8 mouse cellular contexts compared by ENCODE assay signal in the genomic region with DNA sequence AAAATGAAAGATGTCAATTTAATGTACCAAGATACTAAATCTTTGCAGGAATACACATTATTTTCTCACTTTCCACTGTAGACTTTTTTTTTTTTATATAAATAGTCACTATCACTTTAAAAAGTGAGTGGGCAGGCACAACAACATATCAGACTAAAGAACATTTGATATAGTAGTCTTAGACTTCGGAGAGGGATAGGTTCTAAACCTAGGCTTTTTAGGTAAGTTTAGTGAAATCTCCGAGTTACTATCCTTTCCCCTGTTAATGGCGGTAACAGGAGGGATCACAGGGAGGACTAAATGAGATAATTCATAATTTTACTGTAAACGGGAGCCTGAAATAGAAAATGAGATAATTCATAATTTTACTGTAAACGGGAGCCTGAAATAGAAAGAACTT. TPM values are rescaled to one million over a fixed set of nuclear protein-coding genes. Genes with fewer than 3 reads are reported as not detected.
A peak's percentile ranks its signal among the peaks of the same experiment; 100 is the strongest.
DNase-seq lines count a peak whose midpoint lies in the region; ATAC-seq and TF ChIP-seq lines count a peak whose summit lies in the region.

No protein-coding gene starts in this region.

- peak overlapping the region; percentile 55; the same call in 1 of the 2 replicates for H3K4me3 ChIP-seq in heart, embryonic 11.5 days (ENCODE audit: low read depth, low read length)
- H3K4me3 ChIP-seq in G1E (ENCODE audit: low read depth, low read length), result peak overlapping the region; percentile 93; the same call in 1 of the 2 replicates
- peak overlapping the region; percentile 78 for H3K4me3 ChIP-seq in forebrain, postnatal 0 days (ENCODE audit: low read depth, low read length)
- H3K4me3 ChIP-seq in liver, embryonic 15.5 days (replicated peaks), result peak overlapping the region; percentile 83

- 39% methylated on average over 5 of the region's 5 CpGs for WGBS in heart, embryonic 11.5 days (ENCODE audit: insufficient replicate concordance)
- WGBS in forebrain, postnatal 0 days, result 37% methylated on average over 5 of the region's 5 CpGs
- 35% methylated on average over 5 of the region's 5 CpGs for WGBS in liver, embryonic 15.5 days (ENCODE audit: insufficient replicate concordance)

- peaks cover 4% of the 10 kb centered on the region; the same call in 1 of the 2 replicates for H3K4me1 ChIP-seq in heart, embryonic 11.5 days (ENCODE audit: control insufficient read depth, insufficient read depth, low read length)
- H3K4me1 ChIP-seq in G1E (ENCODE audit: insufficient read depth, low read depth, low read length), result peaks cover 7% of the 10 kb centered on the region
- H3K4me1 ChIP-seq in forebrain, postnatal 0 days (ENCODE audit: insufficient read depth), result no peaks in the 10 kb centered on the region
- peaks cover 9% of the 10 kb centered on the region for H3K4me1 ChIP-seq in liver, embryonic 15.5 days (replicated peaks)

- no peaks in the 10 kb centered on the region for H3K27me3 ChIP-seq in heart, embryonic 11.5 days (ENCODE audit: control insufficient read depth, insufficient read depth, low read length)
- peaks cover 8% of the 10 kb centered on the region for H3K27me3 ChIP-seq in G1E (ENCODE audit: insufficient read depth, low read length)
- H3K27me3 ChIP-seq in forebrain, postnatal 0 days (ENCODE audit: insufficient read depth, low read length), result no peaks in the 10 kb centered on the region
- H3K27me3 ChIP-seq in liver, embryonic 15.5 days, result no peaks in the 10 kb centered on the region

- H3K27ac ChIP-seq in heart, embryonic 11.5 days (ENCODE audit: low read depth, low read length), result no peak overlapping the region
- no peak overlapping the region for H3K27ac ChIP-seq in forebrain, postnatal 0 days (ENCODE audit: low read depth, low read length)
- no peak overlapping the region for H3K27ac ChIP-seq in liver, embryonic 15.5 days (replicated peaks)

- DNase-seq in heart, adult 18-20 months, result no peak
- no peak for DNase-seq in G1E (ENCODE audit: low spot score)
- no peak for DNase-seq in forebrain, postnatal 0 days
- DNase-seq in urinary bladder, postnatal 36 days (ENCODE audit: low spot score in 2 of 2), result no peak
- no peak for DNase-seq in cerebellum, postnatal 4 days (ENCODE audit: low spot score in 2 of 2)

- no peaks in the 10 kb centered on the region for H3K36me3 ChIP-seq in heart, embryonic 11.5 days (ENCODE audit: control insufficient read depth, insufficient read depth, low read length)
- peaks cover 5% of the 10 kb centered on the region for H3K36me3 ChIP-seq in G1E (replicated peaks)
- H3K36me3 ChIP-seq in forebrain, postnatal 0 days (ENCODE audit: insufficient read depth), result no peaks in the 10 kb centered on the region
- H3K36me3 ChIP-seq in liver, embryonic 15.5 days (replicated peaks), result no peaks in the 10 kb centered on the region

- no peaks in the 10 kb centered on the region for H3K9me3 ChIP-seq in heart, embryonic 11.5 days (replicated peaks; ENCODE audit: control insufficient read depth, low read length)
- no peaks in the 10 kb centered on the region for H3K9me3 ChIP-seq in G1E (replicated peaks)
- H3K9me3 ChIP-seq in forebrain, postnatal 0 days (ENCODE audit: low read length), result no peaks in the 10 kb centered on the region
- H3K9me3 ChIP-seq in liver, embryonic 15.5 days (replicated peaks), result no peaks in the 10 kb centered on the region

- 0 out of 2 replicates have a peak, but pooled peaks have one; percentile 5 for ATAC-seq in heart, embryonic 11.5 days (replicated peaks; ENCODE audit: insufficient number of reproducible peaks, low FRiP score, low TSS enrichment)
- no peak for ATAC-seq in G1E (ENCODE audit: extremely low read depth, insufficient number of reproducible peaks, low FRiP score, poor library complexity, severe bottlenecking)
- peak; percentile 28 for ATAC-seq in forebrain, postnatal 0 days
- ATAC-seq in liver, embryonic 15.5 days (ENCODE audit: insufficient read depth), result no peak
- ATAC-seq in activated CD4-positive, CD25-positive, alpha-beta regulatory T cell, adult 4 months, result no peak

- peak overlapping the region; percentile 68; the same call in 1 of the 2 replicates for H3K4me2 ChIP-seq in heart, embryonic 11.5 days
- H3K4me2 ChIP-seq in forebrain, postnatal 0 days (ENCODE audit: low read depth), result peak overlapping the region; percentile 59
- 0 out of 2 replicates have a peak overlapping the region, but pooled peaks have one; percentile 65 for H3K4me2 ChIP-seq in liver, embryonic 15.5 days

- TF ChIP-seq CTCF in G1E (IDR thresholded peaks at IDR 0.05; ENCODE audit: low read depth, low read length), result no peak
- TF ChIP-seq CTCF in forebrain, postnatal 0 days (IDR thresholded peaks at IDR 0.05; ENCODE audit: low read depth), result no peak

- no peak overlapping the region for H3K9ac ChIP-seq in heart, embryonic 11.5 days (ENCODE audit: low read depth, low read length)
- H3K9ac ChIP-seq in forebrain, postnatal 0 days, result no peak overlapping the region
- no peak overlapping the region for H3K9ac ChIP-seq in liver, embryonic 15.5 days

RNA-seq across cellular contexts. Expression of gene Vps41, which starts 0.4 kb away (rescaled TPM):
- polyA plus RNA-seq in heart, embryonic 11.5 days (2014; fragmentation: Nextera tagmentation; extraction: Ambion mirVana), result 51.1 and 53.0 TPM in 2 replicates
- total RNA-seq in heart, adult 18-20 months (2021), result 10 to 100 TPM; 32.4 to 32.9 TPM
- total RNA-seq in G1E (2014; fragmentation: Nextera tagmentation) (93.5 and 93.7 TPM in 2 replicates), G1E (2017) (97.5 and 106 TPM in 2 replicates)
- 1.9 and 2.4 TPM in 2 replicates for polyA plus RNA-seq in G1E (2012)
- total RNA-seq in forebrain, postnatal 0 days (2014; rRNA removed), result 131 and 137 TPM in 2 replicates
- polyA plus RNA-seq in forebrain, postnatal 0 days (2015; fragmentation: Nextera tagmentation; extraction: Ambion mirVana), result 102 and 105 TPM in 2 replicates
- polyA plus RNA-seq in liver, embryonic 15.5 days (2015; fragmentation: Nextera tagmentation; extraction: Ambion mirVana), result 18.6 and 20.0 TPM in 2 replicates
- polyA plus RNA-seq in activated CD4-positive, CD25-positive, alpha-beta regulatory T cell, adult 4 months (2017; shearing (Covaris generic)), result 10 to 100 TPM; 67.6 to 94.8 TPM

Comparison
In these comparisons a context has a peak if more than half of its experiments do, and no peak if none do; other contexts are left out.
1. ATAC-seq: peak in heart, embryonic 11.5 days (single experiment) and forebrain, postnatal 0 days (single experiment); none in G1E (single experiment), liver, embryonic 15.5 days (single experiment) and activated CD4-positive, CD25-positive, alpha-beta regulatory T cell, adult 4 months (single experiment).
2. Peak in every context shown above with its lines, with median percentiles within 50 percentile points of each other: H3K4me2 ChIP-seq and H3K4me3 ChIP-seq.